In the genomic region with DNA sequence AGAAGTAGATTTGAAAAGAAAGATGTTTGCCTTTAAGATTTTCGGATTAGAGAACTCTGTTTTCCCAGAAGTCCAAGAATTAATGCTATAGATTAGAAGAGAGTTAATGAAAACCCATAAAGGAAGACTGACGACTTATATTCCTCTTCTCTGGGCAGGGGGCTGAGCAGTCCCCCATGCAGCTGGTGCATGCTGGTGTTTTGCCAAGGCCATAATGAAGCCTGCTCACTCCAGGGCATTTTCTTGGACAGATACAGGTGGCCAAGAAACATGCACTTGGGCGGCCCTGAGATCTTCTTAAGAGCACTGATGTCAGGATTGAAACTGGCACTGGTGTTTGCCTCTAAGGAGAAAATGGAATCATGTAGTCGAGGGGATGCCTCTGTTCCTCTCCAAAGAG, we compare ENCODE assay signal across 12 mouse cellular contexts.
DNase-seq lines count a peak whose midpoint lies in the region; ATAC-seq and TF ChIP-seq lines count a peak whose summit lies in the region.
"Had no signal": no experiment of that assay in that cellular context is flagged by ENCODE, and none has a peak within 500 bp of the region (broad histone marks: within the 10 kb centered on the region; RNA-seq: fewer than 3 reads in every experiment).

No protein-coding gene starts in this region.

- DNase-seq in layer of hippocampus, adult 2 months (ENCODE audit: low spot score in 2 of 2) = no peak
- no peak for DNase-seq in layer of hippocampus, adult 9-11 months
- peak; percentile 40 for DNase-seq in cerebellum, adult 9-10 months
- peak; percentile 48 for DNase-seq in forebrain, postnatal 0 days
- peak; percentile 62 for DNase-seq in midbrain, embryonic 14.5 days
- no peak for DNase-seq in ovary, adult 18-20 months (ENCODE audit: low spot score)
- no peak for DNase-seq in ovary, postnatal 14 days (ENCODE audit: low spot score)
- DNase-seq: kidney, postnatal 4 days had no signal

- peaks cover 16% of the 10 kb centered on the region for H3K4me1 ChIP-seq in forebrain, postnatal 0 days (ENCODE audit: insufficient read depth)
- peaks cover 20% of the 10 kb centered on the region for H3K4me1 ChIP-seq in midbrain, embryonic 14.5 days (ENCODE audit: control insufficient read depth, insufficient read depth, low read length)
- H3K4me1 ChIP-seq in intestine, embryonic 16.5 days (ENCODE audit: control insufficient read depth, insufficient read depth, low read length) = no peaks in the 10 kb centered on the region
- H3K4me1 ChIP-seq: heart, embryonic 10.5 days had no signal

- no peaks in the 10 kb centered on the region for H3K36me3 ChIP-seq in forebrain, postnatal 0 days (ENCODE audit: insufficient read depth)
- no peaks in the 10 kb centered on the region for H3K36me3 ChIP-seq in midbrain, embryonic 14.5 days (ENCODE audit: control insufficient read depth, insufficient read depth, low read length)
- H3K36me3 ChIP-seq in intestine, embryonic 16.5 days (ENCODE audit: control insufficient read depth, insufficient read depth, low read length) = no peaks in the 10 kb centered on the region
- H3K36me3 ChIP-seq: embryonic facial prominence, embryonic 10.5 days; heart, embryonic 10.5 days had no signal

- H3K9me3 ChIP-seq in forebrain, postnatal 0 days (ENCODE audit: low read length) = no peaks in the 10 kb centered on the region
- no peaks in the 10 kb centered on the region for H3K9me3 ChIP-seq in midbrain, embryonic 14.5 days (ENCODE audit: control insufficient read depth, low read length)
- H3K9me3 ChIP-seq in intestine, embryonic 16.5 days (ENCODE audit: control insufficient read depth, low read length) = no peaks in the 10 kb centered on the region
- H3K9me3 ChIP-seq: embryonic facial prominence, embryonic 10.5 days; heart, embryonic 10.5 days had no signal

- no peak overlapping the region for H3K4me3 ChIP-seq in layer of hippocampus, adult 2 months
- H3K4me3 ChIP-seq in forebrain, postnatal 0 days (ENCODE audit: low read depth, low read length) = no peak overlapping the region
- H3K4me3 ChIP-seq in midbrain, embryonic 14.5 days (replicated peaks; ENCODE audit: low read depth, low read length) = no peak overlapping the region
- no peak overlapping the region for H3K4me3 ChIP-seq in intestine, embryonic 16.5 days (ENCODE audit: low read length)
- H3K4me3 ChIP-seq: embryonic facial prominence, embryonic 10.5 days; heart, embryonic 10.5 days had no signal

- TF ChIP-seq CTCF in layer of hippocampus, adult 2 months (conservative IDR thresholded peaks at IDR 0.05) = no peak
- no peak for TF ChIP-seq CTCF in forebrain, postnatal 0 days (IDR thresholded peaks at IDR 0.05; ENCODE audit: low read depth)

- no peak overlapping the region for H3K9ac ChIP-seq in forebrain, postnatal 0 days
- H3K9ac ChIP-seq in midbrain, embryonic 14.5 days (replicated peaks; ENCODE audit: low read length) = no peak overlapping the region; the same call in 1 of the 2 replicates
- no peak overlapping the region for H3K9ac ChIP-seq in intestine, embryonic 16.5 days (ENCODE audit: low read depth, low read length)
- H3K9ac ChIP-seq: lung, embryonic 14.5 days had no signal

- no peak for ATAC-seq in forebrain, postnatal 0 days
- 0 out of 2 replicates have a peak, but pooled peaks have one; percentile 10 for ATAC-seq in midbrain, embryonic 14.5 days (ENCODE audit: low FRiP score, low TSS enrichment)
- ATAC-seq in intestine, embryonic 16.5 days = no peak

- peak overlapping the region; percentile 85 for H3K27ac ChIP-seq in layer of hippocampus, adult 2 months
- peak overlapping the region; percentile 79 for H3K27ac ChIP-seq in forebrain, postnatal 0 days (ENCODE audit: low read depth, low read length)
- H3K27ac ChIP-seq in midbrain, embryonic 14.5 days (replicated peaks; ENCODE audit: low read depth, low read length) = peak overlapping the region; percentile 82
- no peak overlapping the region for H3K27ac ChIP-seq in intestine, embryonic 16.5 days (ENCODE audit: low read length)
- H3K27ac ChIP-seq: embryonic facial prominence, embryonic 10.5 days; heart, embryonic 10.5 days had no signal

- peak overlapping the region; percentile 45 for H3K4me2 ChIP-seq in forebrain, postnatal 0 days (ENCODE audit: low read depth)
- H3K4me2 ChIP-seq in midbrain, embryonic 14.5 days (ENCODE audit: low read length) = peak overlapping the region; percentile 52
- H3K4me2 ChIP-seq in intestine, embryonic 16.5 days (ENCODE audit: low read depth, low read length) = no peak overlapping the region

- H3K27me3 ChIP-seq in forebrain, postnatal 0 days (ENCODE audit: insufficient read depth, low read length) = no peaks in the 10 kb centered on the region
- H3K27me3 ChIP-seq in midbrain, embryonic 14.5 days (ENCODE audit: control insufficient read depth, insufficient read depth, low read length) = no peaks in the 10 kb centered on the region
- H3K27me3 ChIP-seq in intestine, embryonic 16.5 days (replicated peaks; ENCODE audit: control insufficient read depth, insufficient read depth, low read length) = no peaks in the 10 kb centered on the region

- WGBS in forebrain, postnatal 0 days = 19% methylated on average over 4 of the region's 4 CpGs
- WGBS in midbrain, embryonic 14.5 days = 44% methylated on average over 4 of the region's 4 CpGs
- 62% methylated on average over 4 of the region's 4 CpGs for WGBS in intestine, embryonic 16.5 days

Comparison
In these comparisons a context has a peak if more than half of its experiments do, and no peak if none do; other contexts are left out.
1. DNase-seq: peak in cerebellum, adult 9-10 months (single experiment), forebrain, postnatal 0 days (single experiment) and midbrain, embryonic 14.5 days (single experiment); none in layer of hippocampus, adult 2 months (0 of 2), layer of hippocampus, adult 9-11 months (single experiment), ovary, adult 18-20 months (single experiment) and ovary, postnatal 14 days (single experiment).